Mouse (Mus musculus) CD4-positive, CD25-positive, alpha-beta regulatory T cell, adult 4 months (primary cell): Measurements from ENCODE around the gene Pak4. TPM values are rescaled to one million over a fixed set of nuclear protein-coding genes. Genes with fewer than 3 reads are reported as not detected.
A peak's percentile ranks its signal among the peaks of the same experiment; 100 is the strongest.
"Not testable (repeated sequence)": the region's sequence is repeated elsewhere in the genome, so short reads cannot be mapped to it uniquely, and the experiment has no call there.

Experiments used
- ATAC-seq: one replicate; pipeline ENCODE4 v1.8.0; 2017
- polyA plus RNA-seq, 2 experiments: library from polyadenylated mRNA; unstranded; fragments of 100-300 nt; shearing (Covaris generic); gene quantifications; one replicate each; pipeline ENCODE4 v1.2.1; 2017

Pak4 gene
- 1 to 10 TPM; 1.9 to 2.1 TPM for polyA plus RNA-seq

GRCm38 (mm10) chr7:28597642-28598446, at the start of gene Pak4, which contains the start of gene Samd4b:
TSS of gene Pak4 (minus strand) at chr7:28598185.
TSS of gene Samd4b (minus strand) at chr7:28598144.
- peak; percentile 98 for ATAC-seq

- no peak for ATAC-seq
These were observed 49.0 kb upstream of the Pak4 start for GRCm38 (mm10) chr7:28647016-28647415.

- ATAC-seq: no peak
These were observed 48.0 kb upstream of the Pak4 start for GRCm38 (mm10) chr7:28645947-28646475.

GRCm38 (mm10) chr7:28645366-28645765, 47.4 kb upstream of the Pak4 start:
- no peak for ATAC-seq

- no peak for ATAC-seq
These were observed 43.6 kb upstream of the Pak4 start for GRCm38 (mm10) chr7:28641546-28641945.

- ATAC-seq: no peak
These were observed 39.5 kb upstream of the Pak4 start for GRCm38 (mm10) chr7:28637511-28637910.

- no peak for ATAC-seq
These were observed 36.1 kb upstream of the Pak4 start for GRCm38 (mm10) chr7:28634128-28634527.

- no peak for ATAC-seq
These were observed 33.1 kb upstream of the Pak4 start, which contains the start of gene Acp7 for GRCm38 (mm10) chr7:28631073-28631472. TSS of gene Acp7 (minus strand) at chr7:28631332.

- ATAC-seq: no peak
These were observed 26.8 kb upstream of the Pak4 start for GRCm38 (mm10) chr7:28624791-28625190.

GRCm38 (mm10) chr7:28619098-28619715, 21.2 kb upstream of the Pak4 start:
- ATAC-seq: no peak

- ATAC-seq: no peak
These were observed 8.0 kb upstream of the Pak4 start for GRCm38 (mm10) chr7:28605951-28606350.

- not testable (repeated sequence) for ATAC-seq
These were observed 5.8 kb upstream of the Pak4 start for GRCm38 (mm10) chr7:28603788-28604187.

- no peak for ATAC-seq
These were observed 5.2 kb upstream of the Pak4 start for GRCm38 (mm10) chr7:28603136-28603535.

- ATAC-seq: no peak
These were observed 3.7 kb upstream of the Pak4 start for GRCm38 (mm10) chr7:28601668-28602067.

GRCm38 (mm10) chr7:28601029-28601428, 3.0 kb upstream of the Pak4 start:
- ATAC-seq: no peak

GRCm38 (mm10) chr7:28598951-28599350, 966 bp upstream of the Pak4 start:
- no peak for ATAC-seq

GRCm38 (mm10) chr7:28597277-28597570, 761 bp downstream of the Pak4 start:
- ATAC-seq: no peak

GRCm38 (mm10) chr7:28596436-28597276, 1.3 kb downstream of the Pak4 start:
- ATAC-seq: no peak

- no peak for ATAC-seq
These were observed 2.1 kb downstream of the Pak4 start for GRCm38 (mm10) chr7:28595751-28596435.

- ATAC-seq: no peak
These were observed 4.5 kb downstream of the Pak4 start for GRCm38 (mm10) chr7:28593206-28594111.

GRCm38 (mm10) chr7:28591862-28592261, 6.1 kb downstream of the Pak4 start:
- no peak for ATAC-seq
